Mouse (Mus musculus): ENCODE measurements around the gene Gm27021. TPM values are rescaled to one million over a fixed set of nuclear protein-coding genes. Genes with fewer than 3 reads are reported as not detected.
"Not testable (repeated sequence)": the region's sequence is repeated elsewhere in the genome, so short reads cannot be mapped to it uniquely, and the experiment has no call there.

The Gm27021 gene
- polyA plus RNA-seq, 1 experiment: not detected

- 90% methylated on average over 7 of the region's 7 CpGs for WGBS
- Histone ChIP-seq H3K4me3 (ENCODE audit: insufficient read depth, low read depth, low read length) (no peak overlapping the region), H3K4me1 (ENCODE audit: control insufficient read depth, insufficient read depth, low read length) (no peaks in the 10 kb centered on the region), H3K27ac (ENCODE audit: insufficient read depth, low read depth, low read length) (no peak overlapping the region)
- TF ChIP-seq CTCF (IDR thresholded peaks at IDR 0.05; ENCODE audit: insufficient read depth, low read depth, low read length): no peak
- TF ChIP-seq POLR2A (IDR thresholded peaks at IDR 0.05; ENCODE audit: insufficient read depth, low read depth, low read length): no peak
Measured at GRCm38 (mm10) chr8:120688511-120688910, 20.6 kb upstream of the Gm27021 start.

GRCm38 (mm10) chr8:120687786-120688185 is 19.9 kb upstream of the Gm27021 start:
- WGBS: 79% methylated on average over 8 of the region's 8 CpGs
- no peak for TF ChIP-seq POLR2A (IDR thresholded peaks at IDR 0.05; ENCODE audit: insufficient read depth, low read depth, low read length)
- TF ChIP-seq CTCF (IDR thresholded peaks at IDR 0.05; ENCODE audit: insufficient read depth, low read depth, low read length): no peak
- no peak overlapping the region for H3K4me3 ChIP-seq (ENCODE audit: insufficient read depth, low read depth, low read length)

GRCm38 (mm10) chr8:120686576-120686975 is 18.7 kb upstream of the Gm27021 start:
- TF ChIP-seq POLR2A (IDR thresholded peaks at IDR 0.05; ENCODE audit: insufficient read depth, low read depth, low read length): no peak
- TF ChIP-seq CTCF (IDR thresholded peaks at IDR 0.05; ENCODE audit: insufficient read depth, low read depth, low read length): no peak
- no peak overlapping the region for H3K4me3 ChIP-seq (ENCODE audit: insufficient read depth, low read depth, low read length)
- H3K27ac ChIP-seq (ENCODE audit: insufficient read depth, low read depth, low read length): no peak overlapping the region
- H3K4me1 ChIP-seq (ENCODE audit: control insufficient read depth, insufficient read depth, low read length): no peaks in the 10 kb centered on the region
- WGBS: 88% methylated on average over 5 of the region's 5 CpGs

More at GRCm38 (mm10) chr8:120687786-120688185, 19.9 kb upstream of the Gm27021 start:
- H3K27ac ChIP-seq (ENCODE audit: insufficient read depth, low read depth, low read length): no peak overlapping the region
- H3K4me1 ChIP-seq (ENCODE audit: control insufficient read depth, insufficient read depth, low read length): no peaks in the 10 kb centered on the region

- no peak overlapping the region for H3K27ac ChIP-seq (ENCODE audit: insufficient read depth, low read depth, low read length)
Measured at GRCm38 (mm10) chr8:120686051-120686450, 18.2 kb upstream of the Gm27021 start.

GRCm38 (mm10) chr8:120685591-120685990 is 17.7 kb upstream of the Gm27021 start:
- TF ChIP-seq POLR2A (IDR thresholded peaks at IDR 0.05; ENCODE audit: insufficient read depth, low read depth, low read length) (no peak), CTCF (IDR thresholded peaks at IDR 0.05; ENCODE audit: insufficient read depth, low read depth, low read length) (no peak)
- WGBS: 84% methylated on average over 8 of the region's 8 CpGs
- no peak overlapping the region for H3K4me3 ChIP-seq (ENCODE audit: insufficient read depth, low read depth, low read length)

More at GRCm38 (mm10) chr8:120686051-120686450, 18.2 kb upstream of the Gm27021 start:
- TF ChIP-seq CTCF (IDR thresholded peaks at IDR 0.05; ENCODE audit: insufficient read depth, low read depth, low read length): no peak
- no peak for TF ChIP-seq POLR2A (IDR thresholded peaks at IDR 0.05; ENCODE audit: insufficient read depth, low read depth, low read length)
- WGBS: 79% methylated on average over 13 of the region's 13 CpGs
- Histone ChIP-seq H3K4me3 (ENCODE audit: insufficient read depth, low read depth, low read length) (no peak overlapping the region), H3K4me1 (ENCODE audit: control insufficient read depth, insufficient read depth, low read length) (no peaks in the 10 kb centered on the region)

GRCm38 (mm10) chr8:120685097-120685496 is 17.2 kb upstream of the Gm27021 start:
- Histone ChIP-seq H3K4me1 (ENCODE audit: control insufficient read depth, insufficient read depth, low read length) (no peaks in the 10 kb centered on the region), H3K4me3 (ENCODE audit: insufficient read depth, low read depth, low read length) (no peak overlapping the region), H3K27ac (ENCODE audit: insufficient read depth, low read depth, low read length) (no peak overlapping the region)
- 73% methylated on average over 5 of the region's 5 CpGs for WGBS
- TF ChIP-seq POLR2A (IDR thresholded peaks at IDR 0.05; ENCODE audit: insufficient read depth, low read depth, low read length): no peak
- TF ChIP-seq CTCF (IDR thresholded peaks at IDR 0.05; ENCODE audit: insufficient read depth, low read depth, low read length): no peak

More at GRCm38 (mm10) chr8:120685591-120685990, 17.7 kb upstream of the Gm27021 start:
- Histone ChIP-seq H3K4me1 (ENCODE audit: control insufficient read depth, insufficient read depth, low read length) (no peaks in the 10 kb centered on the region), H3K27ac (ENCODE audit: insufficient read depth, low read depth, low read length) (no peak overlapping the region)

GRCm38 (mm10) chr8:120684082-120684481 is 16.2 kb upstream of the Gm27021 start:
- WGBS: 74% methylated on average over 5 of the region's 5 CpGs
- H3K27ac ChIP-seq (ENCODE audit: insufficient read depth, low read depth, low read length): no peak overlapping the region
- TF ChIP-seq POLR2A (IDR thresholded peaks at IDR 0.05; ENCODE audit: insufficient read depth, low read depth, low read length) (no peak), CTCF (IDR thresholded peaks at IDR 0.05; ENCODE audit: insufficient read depth, low read depth, low read length) (no peak)
- no peak overlapping the region for H3K4me3 ChIP-seq (ENCODE audit: insufficient read depth, low read depth, low read length)
- no peaks in the 10 kb centered on the region for H3K4me1 ChIP-seq (ENCODE audit: control insufficient read depth, insufficient read depth, low read length)

GRCm38 (mm10) chr8:120683602-120684001 is 15.7 kb upstream of the Gm27021 start:
- 20% methylated on average over 10 of the region's 10 CpGs for WGBS
- TF ChIP-seq CTCF (IDR thresholded peaks at IDR 0.05; ENCODE audit: insufficient read depth, low read depth, low read length) (peak; percentile 48; the same call in 1 of the 2 replicates), POLR2A (IDR thresholded peaks at IDR 0.05; ENCODE audit: insufficient read depth, low read depth, low read length) (no peak)
- no peak overlapping the region for H3K27ac ChIP-seq (ENCODE audit: insufficient read depth, low read depth, low read length)
- no peaks in the 10 kb centered on the region for H3K4me1 ChIP-seq (ENCODE audit: control insufficient read depth, insufficient read depth, low read length)
- no peak overlapping the region for H3K4me3 ChIP-seq (ENCODE audit: insufficient read depth, low read depth, low read length)

GRCm38 (mm10) chr8:120681113-120681512 is 13.2 kb upstream of the Gm27021 start:
- no peak for TF ChIP-seq CTCF (IDR thresholded peaks at IDR 0.05; ENCODE audit: insufficient read depth, low read depth, low read length)
- TF ChIP-seq POLR2A (IDR thresholded peaks at IDR 0.05; ENCODE audit: insufficient read depth, low read depth, low read length): no peak
- no peak overlapping the region for H3K4me3 ChIP-seq (ENCODE audit: insufficient read depth, low read depth, low read length)
- 78% methylated on average over 10 of the region's 10 CpGs for WGBS

GRCm38 (mm10) chr8:120680405-120680804 is 12.5 kb upstream of the Gm27021 start:
- not testable (repeated sequence) for H3K4me3 ChIP-seq (ENCODE audit: insufficient read depth, low read depth, low read length); H3K27ac ChIP-seq (ENCODE audit: insufficient read depth, low read depth, low read length); H3K4me1 ChIP-seq (ENCODE audit: control insufficient read depth, insufficient read depth, low read length)
- 62% methylated on average over 7 of the region's 7 CpGs for WGBS

More at GRCm38 (mm10) chr8:120681113-120681512, 13.2 kb upstream of the Gm27021 start:
- Histone ChIP-seq H3K27ac (ENCODE audit: insufficient read depth, low read depth, low read length) (no peak overlapping the region), H3K4me1 (ENCODE audit: control insufficient read depth, insufficient read depth, low read length) (no peaks in the 10 kb centered on the region)

Measured in olfactory bulb, adult 2 months (tissue).